Mouse (Mus musculus) myocyte (in vitro differentiated cells): ENCODE measurements around the gene Sds.

Source experiments
- CEBPB ChIP-seq: IDR thresholded peaks from 2 replicates; pipeline ENCODE4 v1.6.1; 2011; ENCODE audit warnings: mild to moderate bottlenecking, moderate library complexity; ENCODE audit not compliant: poor library complexity, insufficient read depth, severe bottlenecking
- POLR2AphosphoS2 ChIP-seq: IDR thresholded peaks from one replicate; pipeline ENCODE4 v1.6.1; 2011; ENCODE audit warnings: low read depth, control low read depth; ENCODE audit not compliant: insufficient read length
- USF1 ChIP-seq: IDR thresholded peaks from one replicate; pipeline ENCODE4 v1.6.1; 2011; ENCODE audit warnings: low read depth, mild to moderate bottlenecking, control low read depth, moderate library complexity

GRCm38 (mm10) chr5:120531631-120532030 lies 55.3 kb downstream of the Sds start:
- no peak for TF ChIP-seq CEBPB
- no peak for TF ChIP-seq POLR2AphosphoS2
- TF ChIP-seq USF1, result no peak
